Mouse (Mus musculus) heart, embryonic 10.5 days (tissue): ENCODE measurements around the gene Gm21425. TPM values are rescaled to one million over a fixed set of nuclear protein-coding genes. Genes with fewer than 3 reads are reported as not detected.
"Not testable (repeated sequence)": the region's sequence is repeated elsewhere in the genome, so short reads cannot be mapped to it uniquely, and the experiment has no call there.

Experiments
- DNase-seq: peaks from one replicate; pipeline ENCODE4 v3.0.0-alpha.2; 2017; ENCODE audit warnings: low spot score
- H3K27ac ChIP-seq: fragments of 300-500 bp; sonication (generic); 2 replicates; pipeline ENCODE4 v1.5.1; 2016; ENCODE audit warnings: mild to moderate bottlenecking
- H3K27me3 ChIP-seq: fragments of 300-500 bp; sonication (generic); 2 replicates; pipeline ENCODE4 v1.6.1; 2016; ENCODE audit warnings: mild to moderate bottlenecking; ENCODE audit not compliant: poor library complexity, insufficient read depth, severe bottlenecking
- H3K36me3 ChIP-seq: fragments of 300-500 bp; sonication (generic); 2 replicates; pipeline ENCODE4 v1.6.1; 2016; ENCODE audit warnings: mild to moderate bottlenecking, moderate library complexity
- H3K4me1 ChIP-seq: fragments of 300-500 bp; sonication (generic); 2 replicates; pipeline ENCODE4 v1.6.1; 2016; ENCODE audit warnings: mild to moderate bottlenecking
- H3K4me3 ChIP-seq: fragments of 300-500 bp; sonication (generic); 2 replicates; pipeline ENCODE4 v1.5.1; 2016; ENCODE audit warnings: mild to moderate bottlenecking, moderate library complexity
- H3K9me3 ChIP-seq: fragments of 300-500 bp; sonication (generic); 2 replicates; pipeline ENCODE4 v1.6.1; 2016; ENCODE audit warnings: mild to moderate bottlenecking, moderate library complexity
- WGBS: fragments of 180-500 bp; shearing (Covaris S2); methylation state at CpG from one replicate; pipeline ENCODE4 v1.1.7; 2016; 5-methylcytosine and 5-hydroxymethylcytosine counted together
- polyA plus RNA-seq: library from polyadenylated mRNA; unstranded; fragments of >200 nt; fragmentation: Nextera tagmentation; extraction: Ambion mirVana; gene quantifications from 2 replicates; pipeline ENCODE4 v1.2.1, GENCODE M21; 2016

Gene Gm21425
- polyA plus RNA-seq: not detected in 2 replicates

- H3K9me3 ChIP-seq, DNase-seq, H3K4me1 ChIP-seq, H3K27ac ChIP-seq, H3K27me3 ChIP-seq, H3K4me3 ChIP-seq, H3K36me3 ChIP-seq: not testable (repeated sequence)
Measured at GRCm38 (mm10) chrY:13161668-13162067, at the start of gene Gm21425. Gene Gm21425, plus strand, starts transcription at chrY:13161968.

- WGBS: no CpG with 5 or more reads among the region's 3 CpGs
- not testable (repeated sequence) for DNase-seq, H3K4me3 ChIP-seq, H3K36me3 ChIP-seq, H3K9me3 ChIP-seq, H3K4me1 ChIP-seq, H3K27me3 ChIP-seq, H3K27ac ChIP-seq
Measured at GRCm38 (mm10) chrY:13133392-13133791, 28.4 kb upstream of the Gm21425 start, which contains the start of gene Gm21891. Gene Gm21891, minus strand, starts transcription at chrY:13133492.

Other genes with a start within 250 kb of the Gm21425 start
- gene Gm20807, start 119.1 kb upstream of the Gm21425 start, polyA plus RNA-seq: not detected in 2 replicates
- gene Gm21891, start 28.5 kb upstream of the Gm21425 start, polyA plus RNA-seq: not detected in 2 replicates
- not detected in 2 replicates for gene Gm21828, start 62.0 kb downstream of the Gm21425 start, polyA plus RNA-seq
- gene Gm21440, start 90.4 kb downstream of the Gm21425 start, polyA plus RNA-seq: not detected in 2 replicates
- not detected in 2 replicates for gene Gm21454, start 90.5 kb downstream of the Gm21425 start, polyA plus RNA-seq
- not detected in 2 replicates for gene Gm21725, start 187.1 kb downstream of the Gm21425 start, polyA plus RNA-seq